Mouse (Mus musculus): Measurements from ENCODE around the gene Cpt1a. TPM values are rescaled to one million over a fixed set of nuclear protein-coding genes. Genes with fewer than 3 reads are reported as not detected.
A peak's percentile ranks its signal among the peaks of the same experiment; 100 is the strongest.

Gene Cpt1a
- polyA plus RNA-seq (2014; fragmentation: Nextera tagmentation; extraction: Ambion mirVana): 6.6 and 8.0 TPM in 2 replicates

DNA sequence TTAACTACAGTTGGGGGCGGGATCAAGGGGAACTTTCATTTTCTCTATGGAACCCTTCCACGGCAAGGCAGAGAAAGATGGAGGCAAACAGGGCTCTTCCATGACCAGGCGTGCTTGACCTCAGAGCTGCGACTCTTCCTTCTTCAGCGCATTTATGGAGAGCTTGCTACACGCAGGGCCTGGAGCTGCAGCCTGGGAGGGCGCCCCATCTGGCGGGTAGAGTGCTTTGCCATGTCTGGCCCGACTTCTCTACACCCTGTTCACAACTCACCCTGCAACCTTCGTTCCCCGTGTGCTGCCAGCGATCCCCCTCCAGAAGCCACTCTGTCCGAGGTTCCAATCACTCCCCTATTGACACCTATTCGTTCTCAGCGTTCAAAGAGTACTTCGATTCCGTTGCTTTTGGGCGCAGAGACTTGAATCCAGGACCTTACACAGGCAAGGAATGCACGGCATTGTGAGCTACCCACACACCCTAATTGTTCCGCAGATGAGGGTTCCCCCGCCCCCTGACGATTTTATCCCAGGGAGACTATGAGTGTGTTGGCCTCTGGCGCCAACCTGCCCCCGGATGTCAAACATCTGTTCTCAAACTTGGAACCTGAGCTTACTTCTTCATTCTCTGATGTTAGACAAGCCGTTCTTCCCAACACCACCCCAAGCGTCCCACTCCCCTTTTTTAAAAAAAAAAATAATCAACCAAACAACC lies at the start of gene Cpt1a:
Gene Cpt1a (plus strand): TSS at position 74 of the 709 bp plus-strand sequence.
- Histone ChIP-seq H3K36me3 (ENCODE audit: control insufficient read depth, insufficient read depth, low read length) (no peaks in the 10 kb centered on the region), H3K9me3 (ENCODE audit: control insufficient read depth, low read length) (no peaks in the 10 kb centered on the region), H3K4me3 (ENCODE audit: low read depth, low read length) (peak within 1 kb of the TSS; percentile 34), H3K27ac (ENCODE audit: low read depth, low read length) (no peak within 1 kb of the TSS), H3K4me1 (ENCODE audit: control insufficient read depth, insufficient read depth, low read length) (peaks cover 8% of the 10 kb centered on the region; the same call in 1 of the 2 replicates), H3K4me2 (ENCODE audit: low read depth) (peak within 1 kb of the TSS; percentile 78), H3K27me3 (ENCODE audit: control insufficient read depth, insufficient read depth, low read length) (peaks cover 25% of the 10 kb centered on the region), H3K9ac (ENCODE audit: low read length) (peak within 1 kb of the TSS; percentile 33; the same call in 1 of the 2 replicates)
- DNase-seq (ENCODE audit: low spot score): peak; percentile 29
- 4% methylated on average over 26 of the region's 26 CpGs for WGBS
- ATAC-seq (ENCODE audit: insufficient read depth, low FRiP score, low TSS enrichment): no peak

DNA sequence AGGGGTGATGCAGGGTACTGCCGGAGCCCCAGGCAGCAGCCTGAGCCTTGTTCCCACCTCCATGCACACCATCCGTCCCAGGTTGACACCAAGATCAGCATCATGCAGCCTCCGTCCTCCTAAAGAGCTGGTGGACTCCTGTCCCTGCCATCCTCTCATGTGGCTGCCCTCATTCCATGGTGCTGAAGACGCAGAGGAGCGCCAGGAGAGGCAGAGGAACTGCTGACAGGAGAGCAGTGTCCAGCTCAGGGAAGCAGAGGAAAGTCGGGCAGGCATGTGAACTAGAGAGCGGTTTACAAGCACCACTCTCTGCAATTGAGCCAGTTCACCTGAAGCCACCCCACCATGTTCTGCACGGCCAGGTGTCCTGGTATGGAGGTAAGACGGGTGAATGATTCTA lies 48.8 kb upstream of the Cpt1a start:
- Histone ChIP-seq H3K27ac (ENCODE audit: low read depth, low read length) (no peak overlapping the region), H3K9me3 (ENCODE audit: control insufficient read depth, low read length) (no peaks in the 10 kb centered on the region), H3K36me3 (ENCODE audit: control insufficient read depth, insufficient read depth, low read length) (peaks cover 12% of the 10 kb centered on the region), H3K4me2 (ENCODE audit: low read depth) (no peak overlapping the region), H3K27me3 (ENCODE audit: control insufficient read depth, insufficient read depth, low read length) (no peaks in the 10 kb centered on the region), H3K4me3 (ENCODE audit: low read depth, low read length) (no peak overlapping the region), H3K9ac (ENCODE audit: low read length) (no peak overlapping the region), H3K4me1 (ENCODE audit: control insufficient read depth, insufficient read depth, low read length) (no peaks in the 10 kb centered on the region)
- ATAC-seq (ENCODE audit: insufficient read depth, low FRiP score, low TSS enrichment) (no peak), DNase-seq (ENCODE audit: low spot score) (no peak)
- 91% methylated on average over 9 of the region's 9 CpGs for WGBS

DNA sequence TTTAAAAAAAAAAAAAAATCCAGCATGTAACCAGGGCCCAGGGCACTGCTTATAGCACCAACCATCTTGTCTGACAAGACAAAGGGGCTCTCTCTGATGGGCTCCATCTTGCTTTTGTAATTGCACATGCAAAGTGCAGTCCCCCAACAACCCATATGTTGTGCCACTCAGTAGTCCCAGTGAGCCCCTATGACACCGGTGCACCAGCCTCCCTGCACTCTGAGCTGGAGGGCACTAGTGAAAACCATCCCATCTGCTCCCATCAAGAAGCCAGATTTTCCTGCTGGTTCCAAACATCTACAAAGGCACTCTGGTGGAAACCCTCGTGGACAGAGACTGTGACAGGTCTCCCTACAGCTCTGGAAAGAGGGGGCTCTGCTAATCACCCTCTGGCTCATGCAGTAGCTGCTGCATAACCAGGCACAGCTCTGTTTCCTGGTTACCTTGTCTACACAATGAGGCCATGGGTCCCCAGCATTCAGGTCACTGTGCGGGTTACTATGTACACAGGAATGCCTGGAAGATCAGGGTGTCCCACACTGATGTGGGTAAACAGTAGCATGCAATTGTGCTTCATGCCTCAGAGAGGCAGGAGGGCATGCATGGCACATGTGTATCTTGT lies 46.3 kb upstream of the Cpt1a start:
- Histone ChIP-seq H3K27me3 (ENCODE audit: control insufficient read depth, insufficient read depth, low read length) (no peaks in the 10 kb centered on the region), H3K4me1 (ENCODE audit: control insufficient read depth, insufficient read depth, low read length) (no peaks in the 10 kb centered on the region), H3K9ac (ENCODE audit: low read length) (no peak overlapping the region), H3K4me3 (ENCODE audit: low read depth, low read length) (no peak overlapping the region), H3K36me3 (ENCODE audit: control insufficient read depth, insufficient read depth, low read length) (peaks cover 12% of the 10 kb centered on the region), H3K27ac (ENCODE audit: low read depth, low read length) (no peak overlapping the region), H3K9me3 (ENCODE audit: control insufficient read depth, low read length) (no peaks in the 10 kb centered on the region), H3K4me2 (ENCODE audit: low read depth) (no peak overlapping the region)
- 89% methylated on average over 3 of the region's 3 CpGs for WGBS
- no peak for ATAC-seq (ENCODE audit: insufficient read depth, low FRiP score, low TSS enrichment)
- DNase-seq (ENCODE audit: low spot score): no peak

DNA sequence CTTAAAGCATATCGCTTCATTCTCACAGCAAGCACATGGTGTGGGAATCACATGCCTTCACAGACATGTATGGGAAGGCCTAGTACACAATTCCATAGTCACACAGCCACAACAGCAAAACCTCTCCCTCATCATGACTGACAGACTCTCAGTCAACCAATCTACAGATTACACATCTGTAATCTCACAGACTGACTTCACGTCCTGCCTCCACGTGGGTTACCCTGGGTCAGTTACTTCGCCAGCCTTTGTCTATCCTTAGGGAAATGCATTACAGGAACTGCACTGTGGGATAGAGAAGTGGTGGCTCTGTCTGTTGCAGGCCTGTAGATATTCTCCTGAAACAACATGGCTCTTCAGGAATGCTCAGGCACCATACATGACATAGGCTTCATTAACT lies 40.2 kb upstream of the Cpt1a start:
- H3K4me3 ChIP-seq (ENCODE audit: low read depth, low read length): peak overlapping the region; percentile 72
- peaks cover 2% of the 10 kb centered on the region; the same call in 1 of the 2 replicates for H3K36me3 ChIP-seq (ENCODE audit: control insufficient read depth, insufficient read depth, low read length)
- DNase-seq (ENCODE audit: low spot score) (no peak), ATAC-seq (ENCODE audit: insufficient read depth, low FRiP score, low TSS enrichment) (no peak)
- H3K4me1 ChIP-seq (ENCODE audit: control insufficient read depth, insufficient read depth, low read length): peaks cover 7% of the 10 kb centered on the region
- no peaks in the 10 kb centered on the region for H3K27me3 ChIP-seq (ENCODE audit: control insufficient read depth, insufficient read depth, low read length)
- H3K9me3 ChIP-seq (ENCODE audit: control insufficient read depth, low read length): no peaks in the 10 kb centered on the region
- H3K9ac ChIP-seq (ENCODE audit: low read length): peak overlapping the region; percentile 68; the same call in 1 of the 2 replicates
- WGBS: 71% methylated on average over 4 of the region's 4 CpGs
- H3K4me2 ChIP-seq (ENCODE audit: low read depth): peak overlapping the region; percentile 75
- H3K27ac ChIP-seq (ENCODE audit: low read depth, low read length): no peak overlapping the region

DNA sequence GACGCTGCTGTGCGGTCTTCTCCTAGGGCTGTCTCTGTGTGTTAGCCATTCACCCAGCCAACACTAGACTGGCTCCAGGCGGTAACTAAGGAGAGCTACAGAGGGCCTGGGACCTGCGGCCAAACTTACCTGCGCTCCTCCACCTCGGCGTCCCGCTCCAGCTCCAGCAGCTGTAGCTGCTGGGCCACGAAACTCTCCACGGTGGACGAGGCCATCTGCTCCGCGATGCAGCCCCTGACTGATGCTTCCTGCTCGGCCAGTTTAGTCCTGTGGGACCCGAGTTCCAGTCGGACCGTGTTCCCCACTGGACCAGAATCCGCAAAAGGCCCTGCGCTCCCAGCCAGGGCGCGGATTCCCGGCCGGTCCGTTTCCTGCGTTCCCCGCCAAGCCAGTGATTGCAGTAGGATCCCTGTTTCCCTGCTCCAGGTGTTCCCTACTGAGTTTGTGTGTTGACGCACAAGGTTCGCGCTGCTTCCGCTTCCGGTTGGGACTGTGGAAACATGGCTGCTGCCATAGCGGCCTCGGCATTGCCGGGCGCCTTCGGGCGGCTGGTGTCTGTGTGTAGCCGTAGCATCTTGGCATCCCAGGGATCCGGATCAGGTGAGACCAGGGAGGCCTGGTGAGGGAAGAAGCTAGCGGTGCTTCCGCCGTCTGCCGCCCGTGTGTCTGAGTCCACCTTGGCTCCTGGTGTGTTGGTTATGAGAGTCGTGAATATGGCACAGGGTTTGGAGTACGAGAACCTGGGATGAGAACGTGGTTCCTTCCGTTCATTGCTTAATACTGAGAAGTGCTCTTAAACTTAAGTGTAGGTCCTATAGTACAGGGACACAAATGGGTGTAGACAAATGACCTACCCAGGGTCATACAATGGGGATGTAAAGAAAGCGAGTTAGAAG lies 39.3 kb upstream of the Cpt1a start, which contains the start of the genes Mrpl21 and Ighmbp2:
Gene Mrpl21 (plus strand): TSS at position 330 of the 896 bp plus-strand sequence.
Gene Ighmbp2 (minus strand): TSS at position 446 of the 896 bp plus-strand sequence.
- H3K4me1 ChIP-seq (ENCODE audit: control insufficient read depth, insufficient read depth, low read length): peaks cover 7% of the 10 kb centered on the region
- peaks cover 2% of the 10 kb centered on the region; the same call in 1 of the 2 replicates for H3K36me3 ChIP-seq (ENCODE audit: control insufficient read depth, insufficient read depth, low read length)
- no peaks in the 10 kb centered on the region for H3K27me3 ChIP-seq (ENCODE audit: control insufficient read depth, insufficient read depth, low read length)
- peak within 1 kb of the TSS; percentile 75 for H3K4me2 ChIP-seq (ENCODE audit: low read depth)
- peak within 1 kb of the TSS; percentile 72 for H3K4me3 ChIP-seq (ENCODE audit: low read depth, low read length)
- peak within 1 kb of the TSS; percentile 68 for H3K9ac ChIP-seq (ENCODE audit: low read length)
- H3K9me3 ChIP-seq (ENCODE audit: control insufficient read depth, low read length): no peaks in the 10 kb centered on the region
- peak; percentile 87 for DNase-seq (ENCODE audit: low spot score)
- under 1% methylated on average over 48 of the region's 49 CpGs for WGBS
- peak; percentile 93 for ATAC-seq (ENCODE audit: insufficient read depth, low FRiP score, low TSS enrichment)
- H3K27ac ChIP-seq (ENCODE audit: low read depth, low read length): no peak within 1 kb of the TSS

DNA sequence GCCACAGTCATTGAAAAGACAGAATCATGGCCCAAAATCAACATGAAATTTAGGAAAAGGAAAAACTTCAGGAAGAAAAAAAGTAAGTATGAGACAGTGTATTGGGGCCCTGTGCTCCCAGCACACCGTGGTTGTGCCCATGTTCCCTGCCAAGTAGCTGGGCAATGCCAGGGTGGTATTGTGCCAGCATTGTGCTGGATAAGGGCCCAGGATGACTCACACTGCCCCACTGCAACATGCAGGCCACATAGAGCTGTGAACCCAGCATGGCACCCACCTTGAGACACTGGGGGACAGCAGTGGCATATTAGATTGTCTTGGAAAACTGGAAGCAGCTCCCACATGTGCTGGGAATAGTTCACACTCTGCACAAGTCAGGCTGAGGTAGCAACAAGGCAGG lies 33.1 kb upstream of the Cpt1a start:
- H3K4me1 ChIP-seq (ENCODE audit: control insufficient read depth, insufficient read depth, low read length): no peaks in the 10 kb centered on the region

DNA sequence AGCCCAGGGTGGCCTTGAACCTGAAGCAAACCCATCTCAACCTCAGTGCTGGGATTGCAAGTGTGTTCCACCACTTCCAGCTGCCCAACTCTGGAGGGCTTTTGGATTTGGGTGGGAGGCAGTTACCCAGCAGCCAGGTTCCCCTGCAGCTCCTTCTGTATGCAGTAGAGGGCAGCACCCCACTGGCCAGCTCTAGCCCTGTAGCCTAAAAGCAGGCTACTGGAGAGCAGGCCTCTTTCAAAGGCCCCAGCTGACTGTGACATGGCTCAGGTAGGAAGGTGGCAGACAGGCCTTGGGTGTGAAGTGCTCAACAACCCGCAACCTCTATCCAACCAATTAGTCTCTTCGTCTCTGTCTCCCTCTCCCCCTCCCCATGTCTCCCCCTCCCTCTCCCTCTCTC lies 30.1 kb upstream of the Cpt1a start:
- Histone ChIP-seq H3K4me1 (ENCODE audit: control insufficient read depth, insufficient read depth, low read length) (no peaks in the 10 kb centered on the region), H3K27me3 (ENCODE audit: control insufficient read depth, insufficient read depth, low read length) (no peaks in the 10 kb centered on the region), H3K36me3 (ENCODE audit: control insufficient read depth, insufficient read depth, low read length) (peaks cover 11% of the 10 kb centered on the region), H3K27ac (ENCODE audit: low read depth, low read length) (no peak overlapping the region), H3K4me3 (ENCODE audit: low read depth, low read length) (no peak overlapping the region), H3K4me2 (ENCODE audit: low read depth) (no peak overlapping the region), H3K9me3 (ENCODE audit: control insufficient read depth, low read length) (no peaks in the 10 kb centered on the region), H3K9ac (ENCODE audit: low read length) (no peak overlapping the region)
- DNase-seq (ENCODE audit: low spot score) (peak; percentile 59), ATAC-seq (ENCODE audit: insufficient read depth, low FRiP score, low TSS enrichment) (no peak)
- 82% methylated on average over 2 of the region's 2 CpGs for WGBS

More for the DNA sequence above, 33.1 kb upstream of the Cpt1a start:
- H3K27ac ChIP-seq (ENCODE audit: low read depth, low read length): no peak overlapping the region
- no peak overlapping the region for H3K9ac ChIP-seq (ENCODE audit: low read length)
- no peak overlapping the region for H3K4me3 ChIP-seq (ENCODE audit: low read depth, low read length)
- ATAC-seq (ENCODE audit: insufficient read depth, low FRiP score, low TSS enrichment): no peak
- no peaks in the 10 kb centered on the region for H3K27me3 ChIP-seq (ENCODE audit: control insufficient read depth, insufficient read depth, low read length)
- no peaks in the 10 kb centered on the region for H3K9me3 ChIP-seq (ENCODE audit: control insufficient read depth, low read length)
- WGBS: 100% methylated on average over 1 of the region's 1 CpGs
- H3K4me2 ChIP-seq (ENCODE audit: low read depth): no peak overlapping the region
- peaks cover 11% of the 10 kb centered on the region for H3K36me3 ChIP-seq (ENCODE audit: control insufficient read depth, insufficient read depth, low read length)
- no peak for DNase-seq (ENCODE audit: low spot score)

DNA sequence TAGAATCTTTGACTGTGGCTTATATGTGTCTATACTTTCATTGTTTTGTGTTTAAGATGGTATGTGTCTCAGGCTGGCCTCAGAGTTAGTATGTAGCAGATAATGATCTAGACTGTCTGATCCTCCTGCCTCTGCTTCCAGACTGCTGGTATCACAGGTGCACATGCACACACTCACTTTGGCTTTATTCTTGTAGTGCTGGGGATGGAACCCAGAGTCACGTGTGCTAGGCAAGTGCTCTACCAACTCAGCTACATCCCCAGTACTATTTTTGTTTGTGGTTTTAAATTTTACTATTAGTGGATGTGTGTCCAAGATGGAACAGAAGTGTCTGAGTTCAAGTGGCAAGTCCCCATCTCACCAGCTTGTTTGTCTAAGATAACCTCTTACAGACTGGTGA lies 29.1 kb upstream of the Cpt1a start:
- Histone ChIP-seq H3K27me3 (ENCODE audit: control insufficient read depth, insufficient read depth, low read length) (no peaks in the 10 kb centered on the region), H3K9ac (ENCODE audit: low read length) (no peak overlapping the region), H3K4me3 (ENCODE audit: low read depth, low read length) (no peak overlapping the region), H3K9me3 (ENCODE audit: control insufficient read depth, low read length) (no peaks in the 10 kb centered on the region), H3K4me1 (ENCODE audit: control insufficient read depth, insufficient read depth, low read length) (no peaks in the 10 kb centered on the region), H3K4me2 (ENCODE audit: low read depth) (no peak overlapping the region), H3K27ac (ENCODE audit: low read depth, low read length) (no peak overlapping the region), H3K36me3 (ENCODE audit: control insufficient read depth, insufficient read depth, low read length) (peaks cover 11% of the 10 kb centered on the region)
- ATAC-seq (ENCODE audit: insufficient read depth, low FRiP score, low TSS enrichment): no peak
- no peak for DNase-seq (ENCODE audit: low spot score)
- 88% methylated on average over 1 of the region's 1 CpGs for WGBS

Data from neural tube, embryonic 11.5 days (tissue).